Mouse (Mus musculus): Measurements from ENCODE around the gene Mfsd8. TPM values are rescaled to one million over a fixed set of nuclear protein-coding genes. Genes with fewer than 3 reads are reported as not detected.

Mfsd8 gene
- total RNA-seq, 1 experiment: 7.7 TPM

DNA sequence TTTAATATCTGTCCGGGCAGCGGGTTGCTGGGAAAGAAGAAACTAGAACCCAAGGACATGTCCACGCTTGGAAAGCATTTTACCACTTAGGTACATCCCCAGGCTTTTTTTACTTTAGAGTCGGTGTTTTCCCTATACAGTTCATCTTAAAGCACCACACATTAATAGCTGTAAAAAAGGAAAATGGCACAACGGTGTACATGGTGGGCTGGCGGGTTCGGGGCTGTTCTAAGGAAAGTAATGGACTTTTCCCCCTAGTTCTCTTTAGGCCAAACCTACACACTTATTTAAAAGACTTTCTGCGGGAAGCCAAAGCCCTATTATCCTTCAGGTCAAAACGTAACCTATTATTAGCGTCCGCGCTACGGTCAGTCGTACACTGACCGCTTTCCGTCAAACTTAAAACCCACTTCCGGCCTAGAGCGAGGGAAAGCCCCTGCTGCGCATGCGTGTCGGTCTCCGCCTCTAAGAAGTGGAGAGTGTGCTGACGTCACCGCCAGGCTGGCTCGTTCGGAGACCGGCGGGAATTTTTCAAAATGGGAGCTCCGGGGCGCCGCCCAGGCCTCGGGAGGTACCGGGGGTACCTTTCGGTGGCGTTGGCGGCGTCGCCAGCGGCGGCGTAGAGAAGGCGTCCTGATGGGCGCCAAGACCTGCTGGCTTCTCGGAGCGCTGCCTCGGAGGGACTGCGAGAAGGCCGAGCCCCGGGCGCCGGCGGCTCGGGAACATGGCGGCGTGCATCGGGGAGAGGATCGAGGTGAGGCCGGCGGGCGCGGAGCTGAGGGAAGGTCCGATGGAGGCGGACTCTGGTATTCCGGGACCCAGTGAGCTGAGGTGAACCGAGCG, 46.9 kb downstream of the Mfsd8 start, which contains the start of gene Plk4:
TSS of gene Plk4 (plus strand) at position 490 of the 843 bp plus-strand sequence.
- no peak for TF ChIP-seq HCFC1 (IDR thresholded peaks at IDR 0.05; ENCODE audit: borderline replicate concordance, insufficient read depth, low read length)
- TF ChIP-seq ZC3H11A (IDR thresholded peaks at IDR 0.05; ENCODE audit: borderline replicate concordance, low read depth, low read length): no peak
- no peak for TF ChIP-seq MAFK (IDR thresholded peaks at IDR 0.05; ENCODE audit: insufficient read depth, low read depth, low read length)
- no peak for TF ChIP-seq ZNF384 (IDR thresholded peaks at IDR 0.05; ENCODE audit: low read depth, low read length)
- no peak for TF ChIP-seq CHD2 (IDR thresholded peaks at IDR 0.05; ENCODE audit: low read depth, low read length)
- peaks cover 3% of the 10 kb centered on the region; the same call in 1 of the 2 replicates for H3K36me3 ChIP-seq (ENCODE audit: control insufficient read depth, insufficient read depth, low read length, poor library complexity, severe bottlenecking)
- DNase-seq (ENCODE audit: low read depth, low spot score): peak; percentile 90
- H3K9me3 ChIP-seq (ENCODE audit: control insufficient read depth, insufficient read depth, low read depth, low read length): no peaks in the 10 kb centered on the region
- in situ Hi-C loops (cut with MboI; ENCODE audit: low sequenced_read_pairs in 2 of 2, unreplicated experiment in 2 of 2): no loop called here
- H3K4me3 ChIP-seq (ENCODE audit: insufficient read depth in 1 of 2, low read depth in 1 of 2, low read length in 2 of 2, poor library complexity in 1 of 2, severe bottlenecking in 1 of 2): peak within 1 kb of the TSS; percentile 82 to 100
- H3K9ac ChIP-seq (ENCODE audit: insufficient read depth, low read depth, low read length, poor library complexity, severe bottlenecking): peak within 1 kb of the TSS; percentile 94
- H3K4me1 ChIP-seq (ENCODE audit: control insufficient read depth in 2 of 2, insufficient read depth in 2 of 2, low read length in 2 of 2, poor library complexity in 1 of 2): peaks cover 2 to 4% of the 10 kb centered on the region in 2 experiments; a peak in 3 of 4 replicates
- H3K27ac ChIP-seq (ENCODE audit: insufficient read depth, low read depth, low read length, poor library complexity, severe bottlenecking): peak within 1 kb of the TSS; percentile 72

GRCm38 (mm10) chr3:40798500-40798899, 48.2 kb downstream of the Mfsd8 start:
- in situ Hi-C loops (cut with MboI; ENCODE audit: low sequenced_read_pairs in 2 of 2, unreplicated experiment in 2 of 2): no loop called here
- no peak overlapping the region for H3K27ac ChIP-seq (ENCODE audit: insufficient read depth, low read depth, low read length, poor library complexity, severe bottlenecking)
- TF ChIP-seq ZC3H11A (IDR thresholded peaks at IDR 0.05; ENCODE audit: borderline replicate concordance, low read depth, low read length) (no peak), MAFK (IDR thresholded peaks at IDR 0.05; ENCODE audit: insufficient read depth, low read depth, low read length) (no peak), HCFC1 (IDR thresholded peaks at IDR 0.05; ENCODE audit: borderline replicate concordance, insufficient read depth, low read length) (no peak), ZNF384 (IDR thresholded peaks at IDR 0.05; ENCODE audit: low read depth, low read length) (no peak), CHD2 (IDR thresholded peaks at IDR 0.05; ENCODE audit: low read depth, low read length) (no peak)
- H3K4me1 ChIP-seq (ENCODE audit: control insufficient read depth in 2 of 2, insufficient read depth in 2 of 2, low read length in 2 of 2, poor library complexity in 1 of 2): peaks cover 2 to 4% of the 10 kb centered on the region in 2 experiments; a peak in 3 of 4 replicates
- peak; percentile 52 for DNase-seq (ENCODE audit: low read depth, low spot score)
- H3K9me3 ChIP-seq (ENCODE audit: control insufficient read depth, insufficient read depth, low read depth, low read length): no peaks in the 10 kb centered on the region
- H3K36me3 ChIP-seq (ENCODE audit: control insufficient read depth, insufficient read depth, low read length, poor library complexity, severe bottlenecking): peaks cover 3% of the 10 kb centered on the region; the same call in 1 of the 2 replicates
- no peak overlapping the region for H3K4me3 ChIP-seq (ENCODE audit: insufficient read depth in 1 of 2, low read depth in 1 of 2, low read length in 2 of 2, poor library complexity in 1 of 2, severe bottlenecking in 1 of 2)
- H3K9ac ChIP-seq (ENCODE audit: insufficient read depth, low read depth, low read length, poor library complexity, severe bottlenecking): no peak overlapping the region

- H3K9me3 ChIP-seq (ENCODE audit: control insufficient read depth, insufficient read depth, low read depth, low read length): no peaks in the 10 kb centered on the region
- H3K9ac ChIP-seq (ENCODE audit: insufficient read depth, low read depth, low read length, poor library complexity, severe bottlenecking): no peak overlapping the region
- no peak overlapping the region for H3K27ac ChIP-seq (ENCODE audit: insufficient read depth, low read depth, low read length, poor library complexity, severe bottlenecking)
- in situ Hi-C loops (cut with MboI; ENCODE audit: low sequenced_read_pairs in 2 of 2, unreplicated experiment in 2 of 2): no loop called here
- TF ChIP-seq CHD2 (IDR thresholded peaks at IDR 0.05; ENCODE audit: low read depth, low read length): no peak
- no peak for TF ChIP-seq ZC3H11A (IDR thresholded peaks at IDR 0.05; ENCODE audit: borderline replicate concordance, low read depth, low read length)
- no peak for TF ChIP-seq MAFK (IDR thresholded peaks at IDR 0.05; ENCODE audit: insufficient read depth, low read depth, low read length)
- TF ChIP-seq ZNF384 (IDR thresholded peaks at IDR 0.05; ENCODE audit: low read depth, low read length): no peak
- TF ChIP-seq HCFC1 (IDR thresholded peaks at IDR 0.05; ENCODE audit: borderline replicate concordance, insufficient read depth, low read length): no peak
- no peak for DNase-seq (ENCODE audit: low read depth, low spot score)
- H3K4me3 ChIP-seq (ENCODE audit: insufficient read depth in 1 of 2, low read depth in 1 of 2, low read length in 2 of 2, poor library complexity in 1 of 2, severe bottlenecking in 1 of 2): no peak overlapping the region
- peaks cover 3% of the 10 kb centered on the region; the same call in 1 of the 2 replicates for H3K36me3 ChIP-seq (ENCODE audit: control insufficient read depth, insufficient read depth, low read length, poor library complexity, severe bottlenecking)
- H3K4me1 ChIP-seq (ENCODE audit: control insufficient read depth in 2 of 2, insufficient read depth in 2 of 2, low read length in 2 of 2, poor library complexity in 1 of 2): peaks cover 2 to 4% of the 10 kb centered on the region in 2 experiments; a peak in 3 of 4 replicates
Measured at GRCm38 (mm10) chr3:40798054-40798453, 48.6 kb downstream of the Mfsd8 start.

- DNase-seq (ENCODE audit: low read depth, low spot score): no peak
- H3K9ac ChIP-seq (ENCODE audit: insufficient read depth, low read depth, low read length, poor library complexity, severe bottlenecking): no peak overlapping the region
- H3K4me1 ChIP-seq (ENCODE audit: control insufficient read depth in 2 of 2, insufficient read depth in 2 of 2, low read length in 2 of 2, poor library complexity in 1 of 2): peaks cover 0 to 2% of the 10 kb centered on the region in 2 experiments; a peak in 1 of 4 replicates
- H3K4me3 ChIP-seq (ENCODE audit: insufficient read depth in 1 of 2, low read depth in 1 of 2, low read length in 2 of 2, poor library complexity in 1 of 2, severe bottlenecking in 1 of 2): no peak overlapping the region
- H3K36me3 ChIP-seq (ENCODE audit: control insufficient read depth, insufficient read depth, low read length, poor library complexity, severe bottlenecking): no peaks in the 10 kb centered on the region
- no peaks in the 10 kb centered on the region for H3K9me3 ChIP-seq (ENCODE audit: control insufficient read depth, insufficient read depth, low read depth, low read length)
- H3K27ac ChIP-seq (ENCODE audit: insufficient read depth, low read depth, low read length, poor library complexity, severe bottlenecking): no peak overlapping the region
- TF ChIP-seq ZNF384 (IDR thresholded peaks at IDR 0.05; ENCODE audit: low read depth, low read length) (peak; percentile 76), ZC3H11A (IDR thresholded peaks at IDR 0.05; ENCODE audit: borderline replicate concordance, low read depth, low read length) (no peak), MAFK (IDR thresholded peaks at IDR 0.05; ENCODE audit: insufficient read depth, low read depth, low read length) (no peak), HCFC1 (IDR thresholded peaks at IDR 0.05; ENCODE audit: borderline replicate concordance, insufficient read depth, low read length) (no peak)
- in situ Hi-C loops (cut with MboI; ENCODE audit: low sequenced_read_pairs in 2 of 2, unreplicated experiment in 2 of 2): no loop called here
Measured at GRCm38 (mm10) chr3:40793783-40794182, 52.9 kb downstream of the Mfsd8 start.

Other genes with a start within 250 kb of the Mfsd8 start
- gene Slc25a31, start 138.0 kb downstream of the Mfsd8 start, total RNA-seq (2012; rRNA removed): 1.3 and 3.2 TPM in 2 replicates
- gene Hspa4l, start 102.4 kb downstream of the Mfsd8 start, total RNA-seq (2012; rRNA removed): 4.0 and 8.7 TPM in 2 replicates
- 67.7 and 73.8 TPM in 2 replicates for gene Plk4, start 46.9 kb downstream of the Mfsd8 start, total RNA-seq (2012; rRNA removed)
- 1.7 and 3.1 TPM in 2 replicates for gene Abhd18, start 84 bp upstream of the Mfsd8 start, total RNA-seq (2012; rRNA removed)
- gene 1700034I23Rik, start 55.7 kb upstream of the Mfsd8 start, total RNA-seq (2012; rRNA removed): 0.11 TPM in 1 of 2 replicates, not detected in the other
- 9.4 and 9.7 TPM in 2 replicates for gene Larp1b, start 102.9 kb upstream of the Mfsd8 start, total RNA-seq (2012; rRNA removed)
- 61.5 and 82.7 TPM in 2 replicates for gene Pgrmc2, start 236.2 kb upstream of the Mfsd8 start, total RNA-seq (2012; rRNA removed)

Measured in ES-E14 (cell line).